Mouse (Mus musculus) C2C12 (cell line): ENCODE data around the gene Nxnl2. TPM values are rescaled to one million over a fixed set of nuclear protein-coding genes. Genes with fewer than 3 reads are reported as not detected.

ENCODE experiments used
- H3K27me3 ChIP-seq: one replicate; pipeline ENCODE4 v1.6.1; 2011; ENCODE audit not compliant: control insufficient read depth, insufficient read depth, insufficient read length
- H3K36me3 ChIP-seq: one replicate; pipeline ENCODE4 v1.6.1; 2011; ENCODE audit not compliant: control insufficient read depth, insufficient read depth
- H3K4me3 ChIP-seq: one replicate; pipeline ENCODE4 v1.5.1; 2011; ENCODE audit warnings: mild to moderate bottlenecking, control low read depth; ENCODE audit not compliant: poor library complexity, insufficient read depth, severe bottlenecking
- H3K79me2 ChIP-seq: one replicate; pipeline ENCODE4 v1.6.1; 2011; ENCODE audit not compliant: control insufficient read depth, insufficient read depth
- H3K79me3 ChIP-seq: one replicate; pipeline ENCODE4 v1.6.1; 2011; ENCODE audit warnings: low read depth, control low read depth
- H3ac ChIP-seq: one replicate; pipeline ENCODE3; 2011; ENCODE audit warnings: low read depth; ENCODE audit not compliant: control insufficient read depth, insufficient read length
- CEBPB ChIP-seq: IDR thresholded peaks from one replicate; pipeline ENCODE4 v1.6.1; 2011; ENCODE audit warnings: low read depth, mild to moderate bottlenecking, control low read depth, moderate library complexity
- CTCF ChIP-seq: IDR thresholded peaks from one replicate; pipeline ENCODE4 v1.5.1; 2011; ENCODE audit not compliant: control insufficient read depth, insufficient read depth, insufficient read length
- FOSL1 ChIP-seq: IDR thresholded peaks from one replicate; pipeline ENCODE4 v1.8.0; 2011; ENCODE audit warnings: mild to moderate bottlenecking, low read length; ENCODE audit not compliant: poor library complexity, insufficient read depth, severe bottlenecking
- MAX ChIP-seq: IDR thresholded peaks from one replicate; pipeline ENCODE4 v1.6.1; 2011; ENCODE audit warnings: mild to moderate bottlenecking, control low read depth
- MYOD1 ChIP-seq: IDR thresholded peaks from one replicate; pipeline ENCODE4 v1.6.1; 2011; ENCODE audit warnings: low read depth; ENCODE audit not compliant: control insufficient read depth, insufficient read length
- MYOG ChIP-seq: IDR thresholded peaks from one replicate; pipeline ENCODE4 v1.6.1; 2011; ENCODE audit not compliant: control insufficient read depth, insufficient read length; ENCODE audit errors: extremely low read depth
- USF1 ChIP-seq: IDR thresholded peaks from one replicate; pipeline ENCODE4 v1.6.1; 2011; ENCODE audit warnings: low read depth, mild to moderate bottlenecking, control low read depth, moderate library complexity
- polyA plus RNA-seq: library from polyadenylated mRNA; unstranded; fragments of >200 nt; fragmentation: generic; extraction: Trizol; gene quantifications from one replicate; pipeline ENCODE4 v1.2.1, GENCODE M21; 2012; ENCODE audit warnings: missing spikeins

The Nxnl2 gene
- polyA plus RNA-seq, 1 experiment = 0.05 TPM

DNA sequence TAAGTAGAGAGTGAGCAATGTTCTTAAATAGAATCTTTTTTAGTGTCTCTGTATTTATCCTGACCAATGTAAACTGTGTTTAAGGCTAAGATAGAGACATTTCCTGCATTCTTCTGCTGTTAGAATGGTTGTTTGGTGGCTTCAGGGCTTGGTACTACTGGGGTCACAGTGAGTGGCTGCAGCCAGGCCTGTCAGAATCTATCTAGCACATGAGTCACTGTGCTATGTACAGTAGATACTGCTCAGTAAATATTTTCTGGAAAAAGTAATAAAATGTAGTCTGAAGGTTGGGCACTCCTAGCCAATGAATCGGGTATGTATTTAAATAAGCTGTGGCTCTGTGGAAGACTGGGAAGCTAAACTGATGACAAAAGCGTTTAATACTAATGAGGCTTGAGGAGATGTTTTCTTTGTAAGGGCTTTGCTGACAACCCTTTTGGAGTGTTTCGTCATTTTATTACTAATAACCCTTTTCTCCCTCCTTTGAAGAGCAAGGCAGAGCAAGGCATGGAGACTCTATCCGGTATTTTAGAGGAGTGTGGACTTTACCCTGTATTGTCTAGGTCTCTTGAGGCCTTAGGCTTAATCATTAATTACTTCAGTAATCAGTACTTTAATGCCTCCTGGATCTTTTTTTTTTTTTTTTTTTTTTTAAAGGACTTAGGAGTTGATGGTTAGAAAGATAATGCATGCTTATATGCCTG lies 17.7 kb upstream of the Nxnl2 start:
- H3K4me3 ChIP-seq = no peak overlapping the region
- TF ChIP-seq CTCF (no peak), MAX (no peak)
- no peak overlapping the region for H3ac ChIP-seq
- H3K36me3 ChIP-seq = peaks cover 40% of the 10 kb centered on the region
- no peaks in the 10 kb centered on the region for H3K79me3 ChIP-seq
- peaks cover 3% of the 10 kb centered on the region for H3K79me2 ChIP-seq
- H3K27me3 ChIP-seq = no peaks in the 10 kb centered on the region

DNA sequence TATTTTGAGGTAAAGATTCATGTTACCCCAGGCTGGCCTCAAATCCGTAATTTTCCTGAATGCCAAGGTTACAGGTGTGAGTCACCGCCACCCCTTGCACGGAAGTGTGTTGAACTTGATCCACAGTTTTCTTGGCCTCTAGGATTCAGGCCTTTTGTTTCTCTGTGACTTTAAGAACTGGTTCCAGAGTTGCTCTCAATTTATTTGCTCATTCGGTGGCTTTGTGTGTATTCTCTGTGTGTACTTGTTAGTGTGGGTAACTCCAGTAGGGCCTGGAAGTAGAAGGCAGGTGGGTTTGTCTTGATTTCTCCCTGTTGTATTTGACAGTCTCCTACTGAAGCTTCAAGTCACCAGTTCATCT lies 17.2 kb upstream of the Nxnl2 start:
- peaks cover 41% of the 10 kb centered on the region for H3K36me3 ChIP-seq
- H3ac ChIP-seq = no peak overlapping the region
- no peaks in the 10 kb centered on the region for H3K27me3 ChIP-seq
- TF ChIP-seq CEBPB = no peak
- TF ChIP-seq MYOD1 = no peak
- TF ChIP-seq MYOG = no peak
- no peak for TF ChIP-seq CTCF
- no peak for TF ChIP-seq FOSL1
- TF ChIP-seq MAX = no peak
- TF ChIP-seq USF1 = no peak
- no peaks in the 10 kb centered on the region for H3K79me2 ChIP-seq
- H3K4me3 ChIP-seq = no peak overlapping the region
- no peaks in the 10 kb centered on the region for H3K79me3 ChIP-seq

DNA sequence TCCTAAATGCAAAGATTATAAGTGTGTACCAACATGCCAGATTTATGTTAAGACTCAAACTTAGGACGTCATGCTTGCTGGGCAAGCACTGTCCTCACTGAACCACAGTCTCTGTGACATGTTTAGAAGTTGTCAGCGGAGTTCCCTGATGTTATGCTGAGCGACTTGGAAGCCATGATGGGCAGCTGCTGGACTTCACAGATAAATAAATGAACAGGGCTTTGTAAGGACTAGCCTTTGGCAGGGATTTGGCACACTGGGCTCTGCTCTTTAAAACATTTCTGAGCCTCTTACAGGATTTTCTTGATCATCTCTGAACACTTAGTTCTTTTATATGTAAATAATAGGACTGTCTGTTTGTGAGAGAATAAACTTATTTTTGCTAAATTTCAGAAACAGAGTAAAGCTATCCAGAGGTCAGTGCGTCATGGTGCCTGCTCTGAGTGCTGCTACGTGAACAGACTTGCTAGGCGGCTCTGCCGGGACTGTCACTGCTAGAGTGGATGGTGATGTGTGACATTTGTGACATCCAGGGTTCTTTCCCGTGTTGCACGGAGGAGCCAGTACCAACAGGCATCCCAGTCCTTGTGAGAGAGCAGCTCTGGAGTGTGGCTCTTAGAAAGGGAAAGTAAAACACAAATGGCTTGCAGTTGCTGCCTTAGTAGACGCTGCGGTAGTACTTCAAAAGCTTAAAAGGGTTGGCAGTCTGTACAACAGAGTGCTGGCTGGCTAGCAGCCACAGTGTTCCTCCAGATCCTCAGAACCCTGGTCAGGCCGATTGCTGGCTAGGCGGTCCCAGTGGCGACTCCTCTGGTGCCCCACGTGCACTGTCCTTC lies 15.4 kb upstream of the Nxnl2 start:
- H3ac ChIP-seq = no peak overlapping the region
- H3K36me3 ChIP-seq = peaks cover 27% of the 10 kb centered on the region
- H3K4me3 ChIP-seq = no peak overlapping the region
- no peaks in the 10 kb centered on the region for H3K79me2 ChIP-seq
- H3K27me3 ChIP-seq = no peaks in the 10 kb centered on the region
- no peak for TF ChIP-seq FOSL1
- TF ChIP-seq MAX = no peak
- no peak for TF ChIP-seq MYOD1
- no peak for TF ChIP-seq USF1
- no peak for TF ChIP-seq CEBPB
- no peak for TF ChIP-seq CTCF
- TF ChIP-seq MYOG = no peak
- H3K79me3 ChIP-seq = no peaks in the 10 kb centered on the region

DNA sequence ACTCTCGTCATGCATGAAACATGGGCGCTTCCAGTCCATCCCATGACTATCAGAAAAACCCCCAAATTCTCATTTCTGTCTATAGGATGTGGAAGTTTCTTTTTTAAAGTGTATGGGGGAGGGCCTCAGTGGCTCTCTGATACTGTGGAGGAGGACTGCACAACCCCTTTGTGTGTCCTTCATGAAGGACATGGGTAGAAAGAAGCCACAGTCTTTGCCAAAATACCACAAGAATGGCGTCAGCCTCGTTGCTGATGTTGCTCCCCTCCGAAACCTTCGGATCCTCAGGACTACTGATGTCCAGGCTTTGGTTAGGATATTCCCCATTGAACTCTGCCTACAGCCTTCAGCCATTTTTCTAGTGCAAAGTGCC lies 14.8 kb upstream of the Nxnl2 start:
- H3K36me3 ChIP-seq = peaks cover 26% of the 10 kb centered on the region
- H3ac ChIP-seq = no peak overlapping the region
- H3K27me3 ChIP-seq = no peaks in the 10 kb centered on the region
- no peak overlapping the region for H3K4me3 ChIP-seq
- TF ChIP-seq FOSL1 = no peak
- no peak for TF ChIP-seq CEBPB
- TF ChIP-seq MYOD1 = no peak
- H3K79me3 ChIP-seq = no peaks in the 10 kb centered on the region
- H3K79me2 ChIP-seq = no peaks in the 10 kb centered on the region

DNA sequence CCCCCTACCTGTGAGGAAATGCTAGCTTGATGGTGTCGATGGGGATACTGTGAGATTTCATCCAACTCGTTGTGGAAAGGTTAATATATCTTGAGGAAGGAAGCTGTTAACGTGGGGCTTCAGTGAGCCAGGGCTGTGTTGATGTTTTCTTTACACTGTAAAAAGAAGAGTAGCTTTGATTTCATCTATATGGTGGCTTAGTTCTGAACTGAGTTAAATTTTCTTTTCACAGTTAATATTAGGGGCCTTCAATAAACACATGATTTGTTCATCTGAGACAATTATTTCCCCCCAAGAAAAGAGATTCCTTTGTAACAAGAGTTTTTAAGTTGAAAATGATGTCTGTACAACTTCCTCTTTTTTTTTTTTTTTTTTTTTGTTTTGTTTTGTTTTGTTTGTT lies 13.5 kb upstream of the Nxnl2 start:
- H3K27me3 ChIP-seq = no peaks in the 10 kb centered on the region
- TF ChIP-seq USF1 (no peak), FOSL1 (no peak)
- peaks cover 22% of the 10 kb centered on the region for H3K36me3 ChIP-seq
- H3K79me2 ChIP-seq = no peaks in the 10 kb centered on the region
- no peaks in the 10 kb centered on the region for H3K79me3 ChIP-seq
- H3ac ChIP-seq = no peak overlapping the region
- no peak overlapping the region for H3K4me3 ChIP-seq

DNA sequence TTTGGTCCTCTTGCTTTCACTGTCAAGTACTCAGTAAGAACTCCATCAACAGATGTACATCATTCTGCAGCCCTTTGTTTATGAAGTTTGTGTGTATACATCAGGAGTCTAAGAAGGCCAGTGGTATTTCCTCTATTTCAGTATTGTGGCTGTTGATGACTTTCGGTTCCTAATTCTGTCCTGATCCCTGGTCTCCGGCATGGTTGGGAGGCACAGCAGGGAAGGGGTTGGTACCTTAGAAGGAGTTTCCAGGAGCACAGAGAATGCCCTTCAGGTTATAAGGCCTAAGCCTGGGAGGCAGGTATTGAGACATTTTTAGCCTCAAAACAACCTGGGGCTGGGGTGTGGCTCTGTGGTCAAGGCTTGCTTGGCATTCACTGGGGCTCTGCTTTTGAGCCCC lies 9.2 kb upstream of the Nxnl2 start:
- Histone ChIP-seq H3K79me3 (no peaks in the 10 kb centered on the region), H3K4me3 (no peak overlapping the region), H3K36me3 (peaks cover 5% of the 10 kb centered on the region), H3K79me2 (no peaks in the 10 kb centered on the region), H3K27me3 (no peaks in the 10 kb centered on the region), H3ac (no peak overlapping the region)
- TF ChIP-seq CEBPB = no peak
- no peak for TF ChIP-seq CTCF
- TF ChIP-seq MAX = no peak
- no peak for TF ChIP-seq MYOG
- no peak for TF ChIP-seq MYOD1
- no peak for TF ChIP-seq FOSL1
- no peak for TF ChIP-seq USF1
